8 mouse cellular contexts compared by ENCODE assay signal in genomic region chr9:101251644-101252337, GRCm38 (mm10). TPM values are rescaled to one million over a fixed set of nuclear protein-coding genes. Genes with fewer than 3 reads are reported as not detected.
DNase-seq lines count a peak whose midpoint lies in the region; ATAC-seq lines count a peak whose summit lies in the region.

TSS of gene Ppp2r3a (minus strand) at chr9:101251795.

- peak within 1 kb of the TSS; percentile 81 for H3K9ac ChIP-seq in embryonic facial prominence, embryonic 12.5 days
- peak within 1 kb of the TSS; percentile 80 for H3K9ac ChIP-seq in midbrain, embryonic 12.5 days (replicated peaks)

- H3K27ac ChIP-seq in embryonic facial prominence, embryonic 12.5 days = peak within 1 kb of the TSS; percentile 98
- H3K27ac ChIP-seq in limb, embryonic 10.5 days = peak within 1 kb of the TSS; percentile 96
- H3K27ac ChIP-seq in midbrain, embryonic 12.5 days (replicated peaks) = peak within 1 kb of the TSS; percentile 97

- DNase-seq in 3134 (ENCODE audit: extremely low read depth, insufficient read length, low spot score) = peak; percentile 95
- DNase-seq in adrenal gland, postnatal 36 days = peak; percentile 99
- peak; percentile 97 to 99 for DNase-seq in heart, adult 18-20 months
- DNase-seq in kidney, adult 18-20 months = peak; percentile 99
- DNase-seq in limb, embryonic 10.5 days (ENCODE audit: low spot score) = peak; percentile 100
- peak; percentile 91 for DNase-seq in skeletal muscle tissue, adult 2 months (ENCODE audit: low read depth, low spot score)

- ATAC-seq in embryonic facial prominence, embryonic 12.5 days (ENCODE audit: insufficient number of reproducible peaks, insufficient read depth, low FRiP score, low TSS enrichment) = peak; percentile 54
- ATAC-seq in midbrain, embryonic 12.5 days (ENCODE audit: low FRiP score, low read depth) = peak; percentile 93

- H3K9me3 ChIP-seq in embryonic facial prominence, embryonic 12.5 days = no peaks in the 10 kb centered on the region
- no peaks in the 10 kb centered on the region for H3K9me3 ChIP-seq in limb, embryonic 10.5 days (replicated peaks)
- H3K9me3 ChIP-seq in midbrain, embryonic 12.5 days = no peaks in the 10 kb centered on the region

- peak within 1 kb of the TSS; percentile 52 for H3K4me2 ChIP-seq in embryonic facial prominence, embryonic 12.5 days (replicated peaks)
- H3K4me2 ChIP-seq in midbrain, embryonic 12.5 days (replicated peaks) = peak within 1 kb of the TSS; percentile 71

- no peaks in the 10 kb centered on the region for H3K27me3 ChIP-seq in embryonic facial prominence, embryonic 12.5 days
- no peaks in the 10 kb centered on the region for H3K27me3 ChIP-seq in limb, embryonic 10.5 days (ENCODE audit: low read depth, poor library complexity, severe bottlenecking)
- no peaks in the 10 kb centered on the region for H3K27me3 ChIP-seq in midbrain, embryonic 12.5 days

- peak within 1 kb of the TSS; percentile 83 for H3K4me3 ChIP-seq in embryonic facial prominence, embryonic 12.5 days
- H3K4me3 ChIP-seq in limb, embryonic 10.5 days = peak within 1 kb of the TSS; percentile 76
- peak within 1 kb of the TSS; percentile 81 for H3K4me3 ChIP-seq in midbrain, embryonic 12.5 days

- H3K4me1 ChIP-seq in embryonic facial prominence, embryonic 12.5 days = peaks cover 13% of the 10 kb centered on the region
- peaks cover 13% of the 10 kb centered on the region for H3K4me1 ChIP-seq in limb, embryonic 10.5 days
- H3K4me1 ChIP-seq in midbrain, embryonic 12.5 days = peaks cover 17% of the 10 kb centered on the region

- WGBS in embryonic facial prominence, embryonic 12.5 days = 2% methylated on average over 28 of the region's 50 CpGs
- WGBS in limb, embryonic 10.5 days = 2% methylated on average over 47 of the region's 50 CpGs
- WGBS in midbrain, embryonic 12.5 days = 1% methylated on average over 45 of the region's 50 CpGs

- H3K36me3 ChIP-seq in embryonic facial prominence, embryonic 12.5 days = no peaks in the 10 kb centered on the region
- no peaks in the 10 kb centered on the region for H3K36me3 ChIP-seq in limb, embryonic 10.5 days
- no peaks in the 10 kb centered on the region for H3K36me3 ChIP-seq in midbrain, embryonic 12.5 days

RNA-seq across cellular contexts. Expression of gene Ppp2r3a, which starts in this region (rescaled TPM):
- 10 to 100 TPM; 22.2 to 27.7 TPM for total RNA-seq in adrenal gland, postnatal 36 days (2021)
- polyA plus RNA-seq in embryonic facial prominence, embryonic 12.5 days (2016; fragmentation: Nextera tagmentation; extraction: Ambion mirVana) = 15.8 and 16.3 TPM in 2 replicates
- 100 to 1,000 TPM; 206 to 224 TPM for total RNA-seq in heart, adult 18-20 months (2021)
- polyA plus RNA-seq in limb, embryonic 10.5 days (2016; fragmentation: Nextera tagmentation; extraction: Ambion mirVana) = 7.1 and 10.3 TPM in 2 replicates
- 20.0 and 21.7 TPM in 2 replicates for polyA plus RNA-seq in midbrain, embryonic 12.5 days (2016; fragmentation: Nextera tagmentation; extraction: Ambion mirVana)

Comparison
In these comparisons a context has a peak if more than half of its experiments do, and no peak if none do; other contexts are left out.
1. Peak in every context shown above with its lines: DNase-seq, ATAC-seq, H3K4me3 ChIP-seq and H3K27ac ChIP-seq.
2. RNA of gene Ppp2r3a (total RNA-seq): 206 to 224 TPM in heart, adult 18-20 months; 22.2 to 27.7 TPM in adrenal gland, postnatal 36 days; every median in the first group is over 4 times any median in the second.